Mouse (Mus musculus) stomach, embryonic 16.5 days (tissue): ENCODE measurements around the gene Gm14597. TPM values are rescaled to one million over a fixed set of nuclear protein-coding genes. Genes with fewer than 3 reads are reported as not detected.
"Not testable (repeated sequence)": the region's sequence is repeated elsewhere in the genome, so short reads cannot be mapped to it uniquely, and the experiment has no call there.

ENCODE experiments used
- ATAC-seq: fragments of 200-750 bp; cut with Nextera tagmentation; 2 replicates; pipeline ENCODE4 v1.8.0; 2017; ENCODE audit warnings: moderate number of reproducible peaks, moderate TSS enrichment; ENCODE audit not compliant: insufficient read depth, low FRiP score
- H3K27ac ChIP-seq: fragments of 300-500 bp; sonication (generic); 2 replicates; pipeline ENCODE4 v1.5.1; 2014; ENCODE audit warnings: low read length
- H3K27me3 ChIP-seq: fragments of 300-500 bp; sonication (generic); 2 replicates; pipeline ENCODE4 v1.6.1; 2014; ENCODE audit warnings: low read length, control low read depth, mixed read lengths; ENCODE audit not compliant: control insufficient read depth, insufficient read depth
- H3K36me3 ChIP-seq: fragments of 300-500 bp; sonication (generic); 2 replicates; pipeline ENCODE4 v1.6.1; 2014; ENCODE audit warnings: low read length; ENCODE audit not compliant: control insufficient read depth, insufficient read depth
- H3K4me1 ChIP-seq: fragments of 300-500 bp; sonication (generic); 2 replicates; pipeline ENCODE4 v1.6.1; 2014; ENCODE audit warnings: low read length, control low read depth, mixed read lengths; ENCODE audit not compliant: control insufficient read depth, insufficient read depth
- H3K4me2 ChIP-seq: fragments of 300-500 bp; sonication (generic); 2 replicates; pipeline ENCODE4 v1.6.1; 2014; ENCODE audit warnings: low read depth, low read length, mixed read lengths
- H3K4me3 ChIP-seq: fragments of 300-500 bp; sonication (generic); replicated peaks from 2 replicates; pipeline ENCODE4 v1.5.1; 2014; ENCODE audit warnings: mild to moderate bottlenecking, low read length
- H3K9ac ChIP-seq: fragments of 300-500 bp; sonication (generic); 2 replicates; pipeline ENCODE4 v1.6.1; 2014; ENCODE audit warnings: low read length
- H3K9me3 ChIP-seq: fragments of 300-500 bp; sonication (generic); replicated peaks from 2 replicates; pipeline ENCODE4 v1.6.1; 2016; ENCODE audit warnings: low read length, control low read depth; ENCODE audit not compliant: control insufficient read depth
- WGBS: fragments of 180-500 bp; shearing (Covaris S2); extraction: QIAGEN DNeasy Blood & Tissue Kit; methylation state at CpG from one replicate; pipeline ENCODE4 v1.1.7; 2014; 5-methylcytosine and 5-hydroxymethylcytosine counted together
- polyA plus RNA-seq: library from polyadenylated mRNA; unstranded; fragments of >200 nt; fragmentation: Nextera tagmentation; extraction: Ambion mirVana; gene quantifications from 2 replicates; pipeline ENCODE4 v1.2.1, GENCODE M21; 2015

Gene Gm14597
- polyA plus RNA-seq: not detected in 2 replicates

- not testable (repeated sequence) for ATAC-seq
These were observed at the start of gene Gm14597 for GRCm38 (mm10) chrX:53608879-53609278. TSS of gene Gm14597 (minus strand) at chrX:53608979.

DNA sequence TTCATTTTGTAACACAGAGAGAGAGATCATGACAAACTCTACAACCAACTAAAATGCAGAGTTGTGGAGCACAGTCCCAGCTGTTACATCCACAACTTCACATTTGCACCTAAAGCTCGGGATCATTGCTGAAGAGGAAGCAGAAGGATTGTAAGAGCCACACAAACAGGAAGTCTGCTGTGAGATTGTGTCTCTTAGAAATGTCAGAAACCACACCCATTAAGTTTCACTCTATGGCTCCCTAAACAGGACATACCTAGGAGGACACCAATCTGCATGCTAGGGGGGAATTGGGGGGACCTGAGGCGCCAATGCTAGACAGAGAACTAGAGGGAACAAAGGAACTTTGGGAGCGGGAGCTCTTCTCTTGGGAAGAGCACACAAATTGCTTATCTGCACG is 44.1 kb upstream of the Gm14597 start:
- H3K4me1 ChIP-seq, ATAC-seq, H3K27ac ChIP-seq, H3K9me3 ChIP-seq, H3K9ac ChIP-seq, H3K4me3 ChIP-seq, H3K27me3 ChIP-seq, H3K36me3 ChIP-seq, H3K4me2 ChIP-seq: not testable (repeated sequence)
- 52% methylated on average over 4 of the region's 4 CpGs for WGBS

More at GRCm38 (mm10) chrX:53608879-53609278, at the start of gene Gm14597:
- H3K4me1 ChIP-seq, H3K27ac ChIP-seq, H3K9me3 ChIP-seq, H3K27me3 ChIP-seq, H3K36me3 ChIP-seq: not testable (repeated sequence)
- WGBS: 81% methylated on average over 2 of the region's 4 CpGs
- Histone ChIP-seq H3K9ac (peak within 1 kb of the TSS; percentile 70), H3K4me3 (peak within 1 kb of the TSS; percentile 49), H3K4me2 (peak within 1 kb of the TSS; percentile 45)

DNA sequence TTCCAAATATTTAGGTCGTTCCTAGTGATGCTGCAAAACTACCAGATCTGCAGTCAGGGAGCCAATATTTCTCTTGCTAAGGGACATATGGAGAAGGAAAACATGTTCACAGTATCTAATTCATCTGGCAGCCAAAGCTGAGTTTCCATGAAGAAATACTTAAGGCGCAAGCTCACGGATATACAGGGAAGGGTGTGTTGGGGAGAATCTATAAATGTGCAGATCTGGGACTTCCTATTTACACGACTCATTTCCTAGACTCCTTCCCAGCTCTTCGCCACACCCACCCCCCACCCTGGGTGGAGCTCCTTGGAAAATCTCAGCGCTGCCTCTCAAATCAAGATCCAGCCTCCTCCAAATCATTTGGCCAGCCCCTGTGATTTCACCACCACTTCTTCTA is 37.1 kb upstream of the Gm14597 start:
- no peak overlapping the region for H3K27ac ChIP-seq
- H3K36me3 ChIP-seq: no peaks in the 10 kb centered on the region
- no peak overlapping the region for H3K9ac ChIP-seq
- ATAC-seq: no peak
- H3K4me1 ChIP-seq: no peaks in the 10 kb centered on the region
- H3K9me3 ChIP-seq: no peaks in the 10 kb centered on the region
- no peak overlapping the region for H3K4me3 ChIP-seq
- H3K27me3 ChIP-seq: no peaks in the 10 kb centered on the region
- WGBS: 63% methylated on average over 6 of the region's 6 CpGs
- H3K4me2 ChIP-seq: no peak overlapping the region

DNA sequence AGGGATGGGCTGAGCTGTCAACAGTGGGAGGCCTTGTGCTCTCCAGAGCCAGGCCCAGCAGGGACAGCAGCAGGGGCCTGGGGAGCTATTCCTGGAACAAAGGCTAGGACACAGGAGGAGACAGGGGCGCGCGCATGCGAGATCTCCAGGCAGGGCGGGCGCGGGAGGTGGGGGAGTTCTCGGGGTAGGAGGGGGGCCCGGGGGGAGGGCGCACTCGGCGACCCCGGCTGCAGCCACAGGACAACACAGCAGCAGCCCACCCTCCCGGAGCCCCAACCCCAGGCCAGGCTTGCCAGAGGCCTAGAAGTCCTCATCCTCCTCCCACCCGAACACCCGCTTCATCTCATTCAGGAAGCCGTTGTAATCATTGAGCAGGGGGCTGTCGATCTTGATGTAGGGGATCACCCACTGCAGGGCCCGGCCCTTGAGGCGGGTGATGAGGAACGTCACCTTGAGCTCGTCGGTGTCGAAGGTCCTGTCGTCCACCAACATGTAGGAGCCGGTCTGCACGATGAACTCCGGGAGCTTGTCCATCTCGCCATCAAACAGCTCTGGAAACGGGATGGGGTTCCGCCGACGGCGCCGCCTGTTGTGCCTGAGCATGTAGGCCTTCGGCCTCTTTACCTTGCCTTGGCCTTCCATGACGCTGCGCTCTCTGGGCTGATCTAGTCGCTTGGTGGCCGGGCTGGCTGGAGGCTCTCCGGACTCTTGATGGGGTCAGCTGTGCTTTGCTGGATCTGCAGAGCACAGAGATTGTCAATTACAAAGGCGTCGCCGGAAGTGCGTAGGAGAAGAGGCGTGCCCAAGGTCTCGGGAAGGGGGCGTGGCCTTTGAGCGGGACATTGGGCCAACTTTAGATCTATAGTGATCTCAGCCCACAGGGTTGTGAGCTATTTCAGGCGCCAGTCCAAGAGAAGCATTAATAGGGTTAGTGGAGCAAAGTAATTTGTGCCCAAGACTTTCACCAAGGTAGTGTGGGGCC is 34.5 kb upstream of the Gm14597 start, which contains the start of gene Rtl8a:
Gene Rtl8a (minus strand): TSS at position 703 of the 982 bp plus-strand sequence.
- not testable (repeated sequence) for H3K27ac ChIP-seq
- WGBS: 25% methylated on average over 10 of the region's 50 CpGs
- ATAC-seq: peak; percentile 93

GRCm38 (mm10) chrX:53642604-53642979 is 33.8 kb upstream of the Gm14597 start:
- not testable (repeated sequence) for H3K4me1 ChIP-seq, H3K27me3 ChIP-seq, H3K27ac ChIP-seq, H3K4me2 ChIP-seq, H3K9me3 ChIP-seq, H3K36me3 ChIP-seq, H3K4me3 ChIP-seq, H3K9ac ChIP-seq
- ATAC-seq: 0 out of 2 replicates have a peak, but pooled peaks have one; percentile 8
- WGBS: 71% methylated on average over 4 of the region's 4 CpGs

More for the DNA sequence above, 34.5 kb upstream of the Gm14597 start, which contains the start of gene Rtl8a:
- not testable (repeated sequence) for H3K4me1 ChIP-seq, H3K9me3 ChIP-seq, H3K36me3 ChIP-seq, H3K9ac ChIP-seq, H3K27me3 ChIP-seq
- Histone ChIP-seq H3K4me2 (peak within 1 kb of the TSS; percentile 42; the same call in 1 of the 2 replicates), H3K4me3 (peak within 1 kb of the TSS; percentile 41)

GRCm38 (mm10) chrX:53638107-53638506 is 29.3 kb upstream of the Gm14597 start:
- whole genome bisulfite sequencing: 47% methylated on average over 3 of the region's 3 CpGs
- H3K4me1 ChIP-seq, H3K9me3 ChIP-seq, H3K9ac ChIP-seq, ATAC-seq, H3K4me3 ChIP-seq, H3K27ac ChIP-seq, H3K27me3 ChIP-seq, H3K36me3 ChIP-seq, H3K4me2 ChIP-seq: not testable (repeated sequence)

- not testable (repeated sequence) for ATAC-seq, H3K9ac ChIP-seq, H3K4me1 ChIP-seq, H3K27me3 ChIP-seq, H3K9me3 ChIP-seq, H3K4me3 ChIP-seq, H3K27ac ChIP-seq, H3K4me2 ChIP-seq, H3K36me3 ChIP-seq
These were observed 2.6 kb upstream of the Gm14597 start for GRCm38 (mm10) chrX:53611395-53611794.

DNA sequence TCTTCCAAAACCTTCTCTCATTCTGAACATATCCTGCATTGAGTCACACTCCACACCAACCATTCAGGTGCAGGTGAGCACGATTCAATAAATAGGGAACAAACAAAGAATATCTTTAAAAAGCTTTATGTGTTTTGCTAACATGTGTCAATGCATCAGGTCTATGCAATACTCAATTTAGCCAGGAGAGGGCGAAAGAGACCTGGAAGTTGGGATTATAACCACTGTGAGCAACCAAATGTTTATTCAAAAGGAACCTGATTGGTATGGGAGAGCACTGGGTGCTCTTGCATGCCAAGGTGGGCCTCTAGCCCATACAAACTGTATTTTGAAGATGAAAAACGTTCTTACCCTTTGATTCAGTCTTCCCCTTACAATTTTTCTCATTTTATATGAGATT is 1.8 kb upstream of the Gm14597 start:
- WGBS: 3% methylated on average over 3 of the region's 3 CpGs
- no peak for ATAC-seq
- H3K27me3 ChIP-seq: no peaks in the 10 kb centered on the region
- H3K4me2 ChIP-seq: no peak overlapping the region
- H3K27ac ChIP-seq: no peak overlapping the region
- H3K4me1 ChIP-seq: no peaks in the 10 kb centered on the region
- H3K9me3 ChIP-seq: no peaks in the 10 kb centered on the region
- H3K9ac ChIP-seq: no peak overlapping the region
- no peak overlapping the region for H3K4me3 ChIP-seq
- no peaks in the 10 kb centered on the region for H3K36me3 ChIP-seq

GRCm38 (mm10) chrX:53608122-53608813 is 511 bp downstream of the Gm14597 start:
- no peaks in the 10 kb centered on the region for H3K36me3 ChIP-seq
- no peaks in the 10 kb centered on the region for H3K27me3 ChIP-seq
- no peaks in the 10 kb centered on the region for H3K4me1 ChIP-seq
- H3K4me3 ChIP-seq: peak overlapping the region; percentile 49
- peak; percentile 47 for ATAC-seq
- peak overlapping the region; percentile 70 for H3K9ac ChIP-seq
- no peaks in the 10 kb centered on the region for H3K9me3 ChIP-seq
- H3K27ac ChIP-seq: no peak overlapping the region
- WGBS: 25% methylated on average over 16 of the region's 18 CpGs
- H3K4me2 ChIP-seq: peak overlapping the region; percentile 45
